Mouse (Mus musculus) heart, adult 2 months (tissue): Measurements from ENCODE around the gene Rpl31.

Experiments
- CTCF ChIP-seq: fragments of 200-600 bp; IDR thresholded peaks from 2 replicates; pipeline ENCODE4 v1.8.1; 2022; ENCODE audit warnings: antibody characterized with exemption, mild to moderate bottlenecking, moderate library complexity
- EP300 ChIP-seq: fragments of 200-500 bp; IDR thresholded peaks from 2 replicates; pipeline ENCODE4 v1.6.1; 2011; ENCODE audit warnings: low read depth, low read length, control low read depth; ENCODE audit not compliant: insufficient read depth
- POLR2A ChIP-seq: fragments of 200-500 bp; IDR thresholded peaks from 2 replicates; pipeline ENCODE4 v1.6.1; 2011; ENCODE audit warnings: mild to moderate bottlenecking, low read depth, low read length, control low read depth; ENCODE audit not compliant: insufficient read depth

DNA sequence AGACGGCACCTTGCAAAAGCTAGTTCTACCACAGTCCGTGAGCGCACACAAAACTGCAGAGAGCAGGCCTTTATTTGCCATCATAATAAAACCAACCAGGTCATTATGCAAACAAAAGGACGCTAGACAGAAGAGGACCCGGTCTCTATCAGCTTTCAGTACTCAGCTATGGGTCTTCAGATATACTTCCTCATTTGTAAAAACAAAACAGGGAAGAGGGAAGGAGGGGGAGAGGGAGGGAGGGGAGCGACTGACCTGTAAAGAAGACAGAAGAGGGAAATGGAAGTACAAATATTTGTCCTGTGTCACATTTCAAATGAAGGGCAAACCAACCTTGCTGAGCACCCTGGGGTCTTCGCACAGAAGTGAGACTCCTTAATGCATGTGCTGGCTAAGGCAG lies 41.0 kb downstream of the Rpl31 start:
- TF ChIP-seq CTCF: no peak
- TF ChIP-seq POLR2A: no peak
- no peak for TF ChIP-seq EP300
